Mouse (Mus musculus): ENCODE results near the gene Sugct.
A peak's percentile ranks its signal among the peaks of the same experiment; 100 is the strongest.

Sugct gene

DNA sequence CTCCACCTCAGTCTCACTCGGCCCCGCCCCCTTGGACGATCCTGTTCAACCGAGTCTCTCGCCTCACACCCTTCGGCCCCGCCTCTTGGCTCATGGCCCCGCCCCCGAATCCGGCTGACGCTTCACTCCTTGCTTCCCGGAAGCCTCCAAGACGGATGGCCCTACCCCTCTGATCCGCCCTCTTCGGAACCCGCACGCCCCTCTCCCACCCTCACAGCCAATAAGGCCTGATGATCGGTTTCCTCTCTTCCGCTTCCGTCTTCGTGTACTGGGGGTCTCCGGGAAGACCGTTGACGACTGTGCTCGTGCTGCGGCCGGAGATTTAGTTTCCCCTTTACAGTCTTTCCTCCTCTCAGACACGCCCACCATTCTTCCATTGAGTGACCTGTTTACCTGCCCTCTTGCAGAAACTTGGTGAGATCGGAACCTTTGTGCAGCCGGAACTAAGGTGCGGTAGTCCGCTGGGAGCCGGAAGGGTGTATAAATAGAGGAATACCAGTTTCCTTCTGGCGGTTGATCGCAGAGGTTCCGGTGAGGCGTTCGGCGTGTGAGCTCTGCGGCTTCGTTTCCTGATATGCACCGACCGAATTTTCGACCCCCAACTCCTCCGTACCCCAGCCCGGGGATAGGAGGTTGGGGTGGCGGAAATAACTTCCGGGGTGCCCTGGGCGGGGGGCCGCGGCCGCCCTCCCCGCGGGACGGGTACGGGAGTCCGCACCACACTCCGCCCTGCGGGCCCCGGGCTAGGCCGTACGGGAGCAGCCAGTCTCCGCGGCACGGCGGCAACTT lies at the start of gene Sugct, which contains the start of gene Mplkip:
TSS of gene Sugct (minus strand) at position 643 of the 789 bp plus-strand sequence.
TSS of gene Mplkip (plus strand) at position 282 of the 789 bp plus-strand sequence.
- DNase-seq: peak; percentile 100

DNA sequence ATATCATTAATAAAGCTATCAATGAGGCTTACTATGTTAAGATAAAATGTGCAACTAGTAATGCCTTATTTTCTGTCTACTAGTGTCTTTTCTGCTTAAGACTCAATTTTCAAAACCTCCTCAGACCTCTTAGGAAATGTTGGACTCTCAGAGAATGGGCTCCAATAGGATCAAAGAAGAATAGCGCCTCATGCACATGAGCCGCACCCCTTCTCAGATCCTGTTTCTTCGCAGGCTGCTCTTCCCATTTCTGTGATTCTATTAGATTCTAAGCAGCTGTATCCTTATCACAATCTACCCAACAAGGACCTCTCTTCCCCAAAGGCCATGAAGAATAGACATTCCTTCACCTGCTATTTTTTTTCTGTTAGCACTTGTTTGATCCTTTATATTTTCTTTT lies 33.4 kb upstream of the Sugct start:
- no peak for DNase-seq

DNA sequence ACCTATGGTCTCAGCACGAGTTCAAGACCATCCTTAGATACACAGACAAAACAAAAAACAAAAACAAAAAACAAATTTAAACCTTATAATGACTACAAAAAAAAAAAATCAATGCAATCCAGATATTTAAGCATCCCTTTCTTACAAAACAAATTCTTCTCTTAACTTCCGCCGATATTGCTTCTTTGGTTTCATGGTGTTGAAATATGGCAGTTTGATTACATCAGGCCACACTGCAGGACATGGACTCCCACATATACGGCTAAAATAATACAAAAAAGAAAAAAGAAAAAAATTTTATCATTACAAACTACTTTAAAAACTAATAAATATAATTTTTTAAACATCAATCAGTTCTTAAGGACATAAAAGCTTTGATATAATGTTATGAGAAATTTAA lies 32.6 kb upstream of the Sugct start:
- no peak for DNase-seq

DNA sequence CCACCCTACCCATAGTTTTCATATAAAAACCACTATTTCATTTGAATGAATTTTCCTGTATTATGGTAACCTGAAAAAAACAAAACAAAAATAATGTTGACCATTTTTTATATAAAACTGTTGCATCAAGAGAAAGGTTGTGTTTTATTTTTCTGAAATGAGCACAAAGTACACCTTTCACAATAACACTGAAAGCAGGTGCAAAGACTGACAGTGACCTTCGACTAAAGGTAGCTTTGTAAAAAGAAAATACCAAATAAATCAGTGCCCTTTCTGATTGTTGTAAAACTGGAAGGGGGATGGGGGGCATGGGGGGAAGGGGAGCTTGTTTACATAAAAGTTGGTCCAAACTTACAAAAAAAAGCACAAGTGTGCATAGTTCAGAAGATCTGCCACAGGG lies 22.0 kb upstream of the Sugct start:
- DNase-seq: no peak

DNA sequence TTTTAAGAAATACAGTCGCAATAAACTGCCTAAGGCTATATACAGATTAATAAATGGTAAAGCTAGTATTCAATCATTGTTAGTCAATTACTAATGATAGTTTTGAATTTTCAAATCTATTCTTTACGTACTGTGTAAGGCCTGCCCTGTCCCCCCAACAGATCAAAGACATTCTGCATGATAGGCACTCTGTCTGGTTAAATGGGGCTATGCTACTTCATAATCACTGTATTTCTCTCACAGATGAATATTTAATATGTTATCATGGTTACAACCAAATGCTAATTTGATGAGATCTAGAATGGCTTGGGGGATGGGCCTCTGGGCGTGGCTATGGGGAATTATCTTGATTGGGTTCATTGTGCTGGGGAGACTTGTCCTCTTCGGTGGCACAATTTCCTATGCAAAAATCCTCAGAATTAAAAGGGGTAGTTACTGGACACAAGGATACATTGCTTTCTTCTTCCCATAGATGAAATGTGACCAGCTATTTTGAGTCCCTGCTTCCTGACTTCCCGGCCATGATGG lies 13.5 kb upstream of the Sugct start:
- no peak for DNase-seq

DNA sequence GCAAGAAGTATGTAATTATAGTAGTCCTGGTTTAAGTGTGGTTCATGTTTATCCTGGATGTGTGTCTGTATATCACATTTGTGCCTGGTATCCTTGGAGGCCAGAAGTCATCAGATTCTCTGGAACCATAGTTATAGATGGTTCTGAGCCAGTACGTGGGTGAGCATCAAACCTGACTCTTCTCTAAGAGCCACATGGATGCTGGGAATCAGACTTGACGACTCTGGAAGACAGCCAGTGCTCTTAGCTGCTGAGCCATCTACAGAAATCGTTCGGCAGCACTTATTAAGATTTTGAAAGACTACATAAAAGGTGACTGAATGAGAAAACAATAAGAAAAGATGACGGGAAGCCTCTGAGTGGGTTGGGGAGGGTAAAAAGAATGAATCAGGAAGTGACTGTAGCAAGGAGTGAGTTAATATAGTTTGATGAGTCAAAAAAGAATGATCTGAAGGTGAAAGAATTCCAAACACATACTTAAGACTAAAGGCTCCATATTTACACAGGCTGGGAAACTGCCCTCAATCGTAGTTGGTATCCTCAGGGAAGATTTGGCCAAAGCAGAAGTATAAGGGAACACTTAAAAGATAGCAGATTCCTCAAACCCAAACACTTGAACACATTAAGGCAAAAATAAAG lies 10.0 kb upstream of the Sugct start:
- no peak for DNase-seq

DNA sequence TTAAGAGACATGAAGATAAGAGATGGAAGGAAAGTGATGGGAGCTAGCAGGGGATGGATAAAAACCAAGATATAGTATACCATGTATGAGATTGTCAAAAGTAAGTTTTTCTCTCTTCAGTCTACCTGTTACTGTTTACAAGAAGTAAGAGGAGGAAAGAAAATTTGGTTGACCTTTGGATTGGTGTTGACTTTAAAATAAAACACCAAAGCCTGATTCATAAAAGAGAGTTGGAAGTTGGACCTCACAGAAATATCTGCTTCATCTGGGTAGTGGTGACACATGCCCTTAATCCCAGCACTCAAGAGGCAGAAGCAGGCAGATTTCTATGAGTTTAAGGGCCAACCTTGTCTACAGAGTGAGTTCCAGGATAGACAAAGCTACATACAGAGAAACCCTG lies 7.0 kb upstream of the Sugct start:
- DNase-seq: no peak

DNA sequence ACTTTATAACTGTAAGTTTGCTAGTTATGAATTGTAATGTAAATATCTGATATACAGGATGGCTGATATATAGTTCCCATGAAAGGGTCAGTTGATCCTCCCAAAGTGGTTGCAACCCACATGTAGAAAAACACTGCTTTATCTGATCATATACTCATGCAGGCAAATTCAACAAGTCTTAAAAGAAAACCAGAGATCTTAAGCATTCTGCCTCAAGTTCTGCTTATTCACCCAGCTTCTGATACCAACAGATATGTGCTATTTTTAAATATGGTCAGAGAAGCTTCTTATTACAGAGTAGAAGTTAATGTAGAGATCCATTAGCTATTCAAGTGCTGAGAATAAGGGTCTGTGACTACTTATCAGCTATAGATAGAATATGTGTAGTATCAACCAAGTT lies 6.0 kb upstream of the Sugct start:
- no peak for DNase-seq

DNA sequence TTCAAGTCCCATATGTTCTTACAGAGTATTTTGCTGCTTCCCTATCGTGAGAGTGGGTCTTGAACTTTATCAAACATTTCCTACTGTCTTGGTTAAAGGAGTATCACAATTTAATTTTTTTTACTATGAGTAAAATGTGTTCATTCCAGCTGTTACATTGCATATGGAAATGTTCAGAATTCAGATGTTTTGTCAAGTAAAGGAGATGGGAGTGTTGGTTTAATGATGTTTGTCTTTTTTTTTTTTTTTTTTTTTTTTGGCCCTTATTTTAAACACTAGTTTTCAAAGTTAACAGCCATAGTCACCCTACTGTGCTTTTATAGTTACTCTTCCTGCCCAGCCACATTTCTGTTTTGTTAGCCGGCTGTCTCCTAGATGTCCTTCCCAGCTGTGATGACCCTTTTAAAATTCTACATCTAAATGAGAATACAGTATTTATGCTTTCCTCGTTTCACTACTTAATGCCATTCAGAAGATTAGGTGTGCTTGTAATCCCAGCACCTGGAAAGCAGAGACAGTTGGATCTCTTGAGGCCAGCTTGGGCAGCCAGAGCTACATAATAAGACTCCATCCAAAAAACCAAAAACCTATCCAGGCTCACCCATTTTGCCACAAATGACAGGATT lies 4.8 kb upstream of the Sugct start:
- DNase-seq: no peak

DNA sequence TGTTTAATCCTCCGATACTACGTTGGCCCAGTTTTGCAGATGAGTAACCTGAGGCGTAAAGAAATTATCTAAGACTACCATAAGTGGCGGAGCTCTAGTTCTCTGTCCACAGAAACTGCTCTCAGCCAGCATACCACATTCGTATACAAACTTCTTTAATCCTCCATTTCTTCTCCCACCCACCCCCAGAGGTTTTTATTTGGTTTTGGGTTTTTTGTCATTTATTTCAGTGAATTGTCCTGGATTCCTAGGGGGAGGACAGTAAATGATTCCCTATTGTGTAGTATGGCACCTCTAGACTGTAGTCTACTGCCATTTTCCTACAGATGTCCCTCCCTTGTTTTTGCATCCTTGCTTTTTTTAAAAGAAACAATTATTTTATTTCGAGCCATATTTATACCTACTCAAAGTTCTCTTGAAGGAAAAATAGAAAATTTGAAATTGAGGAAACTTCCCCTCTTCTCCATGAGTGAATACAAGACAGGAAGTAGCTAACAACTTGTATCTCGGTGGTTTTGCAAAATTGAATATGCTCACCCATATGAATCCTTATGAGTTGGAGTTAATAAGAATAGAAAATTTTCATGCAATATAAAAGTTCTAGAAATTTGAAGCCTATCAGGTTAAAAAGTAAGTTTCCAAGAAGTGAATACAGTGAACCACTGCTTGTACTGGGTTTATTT lies 686 bp upstream of the Sugct start:
- no peak for DNase-seq

DNA sequence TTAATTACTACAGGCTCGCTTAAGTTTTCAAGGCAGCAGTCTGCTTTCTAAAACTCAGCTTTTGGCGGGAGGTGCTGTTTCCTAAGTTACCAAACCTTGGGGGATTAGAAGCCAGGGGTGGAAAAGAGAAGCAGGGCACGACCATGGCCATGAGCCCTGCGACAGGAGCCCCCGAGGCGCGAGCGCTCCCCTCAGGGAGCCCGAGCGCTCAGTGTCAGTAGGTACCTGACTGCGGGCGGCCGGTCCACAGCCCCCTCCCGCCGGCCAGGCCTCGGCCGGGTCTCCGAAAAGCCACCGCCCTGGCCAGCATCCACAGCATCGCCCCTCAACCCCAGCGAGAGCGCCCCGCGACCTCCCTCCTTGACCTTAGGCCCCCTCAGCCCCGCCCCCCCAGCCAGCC lies 939 bp downstream of the Sugct start:
- no peak for DNase-seq

DNA sequence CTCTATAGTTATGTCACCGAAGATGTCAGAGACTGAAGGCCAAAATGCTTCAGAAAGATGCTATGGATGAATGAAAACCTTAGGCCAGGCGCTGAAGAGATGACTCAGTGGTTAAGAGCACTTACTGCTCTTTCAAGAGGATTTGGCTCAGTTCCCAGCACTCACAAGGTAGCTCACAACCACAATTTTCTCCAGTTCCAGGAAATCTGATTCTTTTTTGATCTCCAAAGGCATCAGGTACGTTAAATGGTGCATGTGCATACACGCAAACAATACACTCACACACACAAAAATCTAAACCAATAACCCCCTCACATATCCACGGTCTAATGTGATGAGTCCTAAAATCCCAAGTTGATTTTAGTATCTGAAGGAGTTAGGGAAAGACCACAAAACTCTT lies 1.5 kb downstream of the Sugct start:
- DNase-seq: no peak

DNA sequence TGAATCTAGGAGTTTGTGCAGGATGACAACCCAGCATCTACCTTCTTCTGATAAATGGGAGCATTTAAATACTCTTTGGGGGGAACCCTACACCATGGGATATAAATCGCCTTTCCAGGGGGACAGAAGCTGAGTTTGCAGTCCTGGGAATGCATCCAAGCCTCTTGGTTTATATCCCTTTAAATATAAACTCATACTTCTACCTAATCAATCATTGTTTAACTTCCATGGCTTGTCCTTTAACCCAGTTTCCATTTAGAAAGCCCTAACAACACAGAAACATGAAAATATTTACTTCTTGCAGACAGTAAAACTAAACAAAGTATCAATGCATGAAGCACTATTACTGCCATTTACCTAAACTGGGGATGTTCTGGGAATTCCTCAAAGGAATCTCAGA lies 3.9 kb downstream of the Sugct start:
- DNase-seq: no peak

DNA sequence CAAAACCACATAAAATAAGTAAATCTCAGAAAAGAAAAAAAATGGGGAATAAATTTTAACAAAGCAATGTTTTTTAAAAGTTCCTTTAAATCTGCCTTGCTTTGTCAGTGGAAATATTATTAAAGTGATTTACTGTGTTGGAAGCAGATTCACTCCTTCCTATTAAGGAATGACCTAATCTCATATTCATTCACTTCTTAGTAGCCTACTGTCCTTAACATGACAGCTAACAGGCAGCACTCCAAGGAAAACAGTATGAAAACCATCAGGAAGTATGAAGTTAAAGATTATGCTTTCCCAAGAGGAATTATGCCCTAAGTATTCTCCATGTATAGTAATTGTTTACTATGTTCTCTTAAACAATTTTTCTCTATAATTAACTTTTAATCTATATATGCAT lies 4.7 kb downstream of the Sugct start:
- DNase-seq: no peak

DNA sequence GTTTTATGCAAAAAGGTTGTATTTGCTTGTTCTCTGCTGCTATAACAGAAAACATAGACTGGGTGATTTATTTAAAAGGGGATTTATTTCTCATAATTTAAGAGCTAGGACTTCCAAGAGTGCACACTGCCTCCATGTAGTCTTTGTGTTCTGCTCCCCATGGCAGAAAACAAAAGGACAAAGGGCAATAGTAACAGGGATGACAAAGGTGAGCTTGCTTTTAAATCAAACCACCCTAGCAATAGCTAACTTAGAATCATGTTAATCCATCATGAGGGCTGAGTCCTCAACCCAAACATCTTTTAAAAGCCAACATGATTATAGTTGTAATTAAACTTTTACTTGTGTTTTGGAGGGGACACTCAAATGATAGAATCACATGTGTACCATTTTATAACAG lies 5.9 kb downstream of the Sugct start:
- DNase-seq: no peak

DNA sequence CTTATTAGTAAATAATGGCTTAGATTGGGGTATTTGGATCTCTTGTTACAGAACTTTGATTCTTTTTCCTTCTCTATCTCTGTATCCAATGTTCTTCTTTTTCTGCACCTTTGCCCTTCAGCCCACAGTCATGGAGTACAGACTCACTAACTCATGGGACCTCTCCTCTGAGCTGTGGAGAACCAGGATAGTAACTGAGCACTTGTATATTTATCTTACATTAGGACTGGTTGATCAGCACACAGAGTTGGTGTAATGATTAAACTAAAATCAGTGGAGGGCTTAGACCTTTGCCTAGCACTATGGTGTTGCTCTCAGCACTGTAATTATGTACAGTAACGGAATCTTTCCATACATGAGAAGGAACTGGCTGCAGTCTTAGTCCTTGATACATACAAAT lies 24.2 kb downstream of the Sugct start:
- DNase-seq: no peak

DNA sequence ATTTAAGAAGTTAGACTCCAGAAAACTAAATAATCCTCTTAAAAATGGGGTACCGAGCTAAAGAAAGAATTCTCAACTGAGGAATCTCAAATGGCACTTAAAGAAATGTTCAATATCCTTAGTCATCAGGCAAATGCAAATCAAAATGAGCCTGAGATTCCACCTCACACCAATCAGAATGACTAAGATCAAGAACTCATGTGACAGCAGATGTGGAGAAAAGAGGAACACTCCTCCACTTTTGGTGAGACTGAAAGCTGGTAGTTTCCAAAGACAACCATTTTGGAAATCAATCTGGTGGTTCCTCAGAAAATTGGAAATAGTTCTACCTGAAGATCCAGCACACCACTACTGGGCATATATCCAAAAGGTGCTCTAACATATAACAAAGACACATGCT lies 28.0 kb downstream of the Sugct start:
- no peak for DNase-seq

DNA sequence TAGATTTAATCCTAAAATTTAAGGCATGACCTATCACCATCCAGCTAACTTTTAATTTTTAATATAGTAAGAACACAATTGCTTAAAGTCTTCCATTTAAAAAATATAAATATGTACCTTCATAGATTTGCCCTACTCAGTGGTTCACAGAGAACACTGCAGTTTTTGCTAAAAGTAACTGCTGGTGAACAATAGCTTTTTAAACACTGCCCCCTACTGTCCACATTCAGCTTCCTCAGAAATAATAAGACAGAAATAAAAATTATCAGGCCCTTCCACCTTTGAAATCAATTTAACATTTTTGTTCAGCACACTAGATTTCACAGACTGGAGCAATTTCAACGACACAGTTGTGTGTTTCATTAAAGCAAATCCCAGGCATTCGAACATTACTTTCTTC lies 53.1 kb downstream of the Sugct start:
- DNase-seq: no peak

DNA sequence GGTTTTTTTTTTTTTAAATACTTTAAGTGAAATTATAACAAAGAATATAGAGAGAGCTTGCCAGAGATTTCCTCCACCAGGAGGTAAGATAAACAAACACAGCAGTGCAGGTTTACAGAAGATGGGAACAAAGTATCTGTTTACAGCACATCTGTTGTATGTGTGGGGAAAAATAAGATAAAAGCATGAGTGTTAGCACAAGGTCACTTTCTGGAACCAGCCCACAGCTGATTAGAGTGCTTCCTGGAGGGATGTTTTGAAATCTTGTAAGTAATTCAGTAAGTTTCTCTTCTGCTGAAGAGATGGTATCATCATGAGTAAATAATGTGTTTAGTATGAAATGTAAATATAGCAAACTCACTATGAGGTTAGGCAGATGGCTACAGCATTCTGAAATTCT lies 57.3 kb downstream of the Sugct start:
- DNase-seq: no peak

DNA sequence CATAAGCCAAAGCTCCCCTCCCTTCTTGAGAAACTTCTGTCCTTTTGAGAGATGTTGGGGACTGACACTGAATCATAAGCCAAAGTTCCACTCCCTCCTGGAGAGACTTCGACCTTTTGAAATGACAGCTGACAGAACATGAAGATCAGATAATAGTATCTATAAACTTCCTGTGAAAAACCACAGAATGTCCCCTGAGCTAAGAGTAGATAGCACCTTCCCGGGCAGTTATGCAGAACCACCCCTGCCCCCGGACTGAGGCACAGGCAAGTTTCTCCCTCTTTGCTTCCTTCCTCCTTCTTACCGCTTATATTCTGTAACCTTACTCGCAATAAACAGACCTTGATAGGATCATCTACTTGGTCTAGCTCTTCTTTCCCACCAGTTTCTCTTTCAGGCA lies 68.2 kb downstream of the Sugct start:
- DNase-seq: no peak

DNA sequence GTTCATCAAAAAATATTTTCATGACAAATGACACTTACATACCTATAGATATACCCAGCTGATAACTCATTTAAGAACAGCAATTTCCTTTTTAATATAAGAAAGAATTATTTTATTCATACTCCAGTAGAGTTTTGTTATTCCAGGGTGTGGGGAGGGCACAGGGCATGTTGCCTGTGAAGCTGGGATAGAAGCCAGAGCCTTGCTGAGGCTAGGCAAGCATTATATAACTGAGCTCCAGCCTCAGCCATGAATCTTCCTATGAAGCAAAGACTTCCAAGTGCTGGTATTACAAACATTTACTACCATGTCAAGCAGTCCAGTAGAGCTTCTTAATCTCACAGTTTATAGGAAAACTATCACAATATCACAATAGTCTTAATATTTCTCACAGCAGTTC lies 70.4 kb downstream of the Sugct start:
- no peak for DNase-seq

DNA sequence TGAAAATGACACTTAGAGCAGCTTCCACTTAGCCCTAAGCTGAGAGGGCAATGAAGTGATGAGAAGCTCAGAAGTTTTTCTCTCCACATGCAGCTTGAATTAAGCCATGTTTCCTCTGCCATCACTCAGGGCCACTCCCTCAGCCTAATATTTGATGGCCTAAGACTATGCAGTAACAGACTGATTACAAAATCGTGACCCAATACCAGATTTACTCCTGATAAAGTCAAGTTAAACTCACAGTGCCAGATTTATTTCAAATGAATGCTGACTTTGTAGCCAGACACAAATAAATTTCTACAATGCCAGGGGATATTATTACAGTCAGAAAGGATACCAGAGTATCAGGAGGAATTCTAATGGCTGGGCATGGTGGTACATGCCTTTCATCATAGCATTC lies 89.1 kb downstream of the Sugct start:
- no peak for DNase-seq

DNA sequence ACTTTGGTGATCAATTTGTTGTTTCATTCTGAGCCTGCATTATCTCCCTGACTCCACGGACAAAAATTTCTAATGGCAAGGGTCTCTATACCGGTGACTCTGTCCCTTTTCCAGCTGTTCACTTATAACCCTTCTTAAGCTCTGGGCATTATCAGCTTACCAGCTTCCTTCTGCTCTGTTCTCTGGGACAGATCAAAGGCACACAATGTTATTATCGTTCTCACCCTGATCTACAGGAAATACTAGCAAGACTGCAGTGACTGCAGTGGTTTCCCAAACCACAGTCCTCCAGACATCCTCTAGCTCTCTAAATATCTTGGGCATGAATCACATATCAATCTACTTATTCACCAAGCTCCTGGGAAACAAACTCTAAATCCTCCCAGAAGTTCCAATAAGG lies 90.7 kb downstream of the Sugct start:
- no peak for DNase-seq

Data from kidney, postnatal 4 days (tissue).